Mouse (Mus musculus) neural tube, embryonic 15.5 days (tissue): ENCODE results near the gene Gm9821. TPM values are rescaled to one million over a fixed set of nuclear protein-coding genes. Genes with fewer than 3 reads are reported as not detected.

Experiments used
- ATAC-seq: fragments of 200-750 bp; cut with Nextera tagmentation; 2 replicates; pipeline ENCODE4 v1.8.0; 2017; ENCODE audit warnings: mild to moderate bottlenecking, moderate TSS enrichment, moderate library complexity; ENCODE audit not compliant: low FRiP score
- H3K27ac ChIP-seq: fragments of 300-500 bp; sonication (generic); replicated peaks from 2 replicates; pipeline ENCODE4 v1.5.1; 2015; ENCODE audit warnings: mild to moderate bottlenecking, inconsistent platforms
- H3K27me3 ChIP-seq: fragments of 300-500 bp; sonication (generic); replicated peaks from 2 replicates; pipeline ENCODE4 v1.6.1; 2015; ENCODE audit warnings: inconsistent platforms
- H3K36me3 ChIP-seq: fragments of 300-500 bp; sonication (generic); 2 replicates; pipeline ENCODE4 v1.6.1; 2015; ENCODE audit warnings: inconsistent platforms
- H3K4me1 ChIP-seq: fragments of 300-500 bp; sonication (generic); 2 replicates; pipeline ENCODE4 v1.6.1; 2015; ENCODE audit warnings: inconsistent platforms
- H3K4me2 ChIP-seq: fragments of 300-500 bp; sonication (generic); 2 replicates; pipeline ENCODE4 v1.6.1; 2015; ENCODE audit warnings: inconsistent platforms, mild to moderate bottlenecking, moderate library complexity
- H3K4me3 ChIP-seq: fragments of 300-500 bp; sonication (generic); replicated peaks from 2 replicates; pipeline ENCODE4 v1.5.1; 2015; ENCODE audit warnings: mild to moderate bottlenecking, inconsistent platforms
- H3K9ac ChIP-seq: fragments of 300-500 bp; sonication (generic); replicated peaks from 2 replicates; pipeline ENCODE4 v1.6.1; 2015; ENCODE audit warnings: mild to moderate bottlenecking, inconsistent platforms
- H3K9me3 ChIP-seq: fragments of 300-500 bp; sonication (generic); replicated peaks from 2 replicates; pipeline ENCODE4 v1.6.1; 2016; ENCODE audit warnings: inconsistent platforms
- WGBS: fragments of 180-500 bp; shearing (Covaris S2); methylation state at CpG from one replicate; pipeline ENCODE4 v1.1.7; 2015; ENCODE audit warnings: mixed read lengths; 5-methylcytosine and 5-hydroxymethylcytosine counted together
- polyA plus RNA-seq: library from polyadenylated mRNA; unstranded; fragments of >200 nt; fragmentation: Nextera tagmentation; extraction: Ambion mirVana; gene quantifications from 2 replicates; pipeline ENCODE4 v1.2.1, GENCODE M21; 2015

Gene Gm9821
- polyA plus RNA-seq, 1 experiment from 2014 or later = 0.24 TPM

DNA sequence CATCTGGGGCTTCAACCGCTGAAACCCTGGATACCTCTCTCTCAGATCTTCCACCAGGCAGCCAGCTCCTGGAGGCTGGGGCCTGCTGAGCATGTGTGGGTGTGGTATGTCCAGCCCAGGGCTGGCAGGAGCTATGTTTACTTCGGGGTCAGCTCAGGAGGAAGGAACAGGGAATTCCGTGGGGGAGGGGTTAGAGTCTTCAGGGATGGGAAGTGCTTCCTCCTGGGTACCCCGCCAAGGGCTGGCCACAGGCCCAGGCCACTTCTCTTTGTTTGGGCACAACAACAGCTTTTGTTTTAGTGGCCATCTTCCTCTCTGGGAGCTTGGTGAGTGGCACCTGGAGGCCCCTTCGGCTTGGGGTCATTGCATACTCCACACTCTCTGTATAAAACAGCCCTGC is 8.3 kb downstream of the Gm9821 start:
- H3K4me3 ChIP-seq = no peak overlapping the region
- H3K9me3 ChIP-seq = no peaks in the 10 kb centered on the region
- peaks cover 54% of the 10 kb centered on the region for H3K4me1 ChIP-seq
- H3K9ac ChIP-seq = no peak overlapping the region
- H3K4me2 ChIP-seq = no peak overlapping the region
- H3K36me3 ChIP-seq = no peaks in the 10 kb centered on the region
- WGBS = 22% methylated on average over 5 of the region's 5 CpGs
- peak overlapping the region; percentile 45; the same call in 1 of the 2 replicates for H3K27ac ChIP-seq
- H3K27me3 ChIP-seq = no peaks in the 10 kb centered on the region
- no peak; the same call in 1 of the 2 replicates for ATAC-seq

DNA sequence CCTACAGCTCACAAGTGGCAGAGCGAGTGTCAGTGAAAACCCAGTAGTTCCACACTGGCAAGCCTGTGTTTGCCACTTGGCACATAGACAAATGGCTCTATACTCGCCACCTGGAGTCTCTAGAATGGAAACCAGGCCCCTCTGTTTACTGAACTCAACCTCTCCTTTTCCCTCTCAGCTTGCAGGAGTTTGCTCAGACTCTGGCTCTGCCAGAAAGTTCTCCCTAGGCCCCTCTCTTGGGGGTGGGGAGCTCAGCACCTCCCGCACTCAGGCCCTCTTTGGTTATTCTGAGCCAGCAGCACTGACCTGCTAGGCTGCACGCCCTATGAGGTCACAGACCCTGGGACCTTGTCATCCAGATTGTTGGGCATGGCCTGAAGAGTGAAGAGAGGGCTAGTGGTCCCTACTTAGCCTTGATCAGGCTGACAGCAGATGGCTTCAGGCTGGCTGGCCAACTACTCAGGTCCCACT is 9.7 kb downstream of the Gm9821 start:
- Histone ChIP-seq H3K4me2 (no peak overlapping the region), H3K9ac (no peak overlapping the region), H3K27me3 (no peaks in the 10 kb centered on the region), H3K36me3 (no peaks in the 10 kb centered on the region), H3K27ac (no peak overlapping the region), H3K4me3 (no peak overlapping the region), H3K4me1 (peaks cover 54% of the 10 kb centered on the region), H3K9me3 (no peaks in the 10 kb centered on the region)
- no peak for ATAC-seq
- 74% methylated on average over 4 of the region's 4 CpGs for WGBS

DNA sequence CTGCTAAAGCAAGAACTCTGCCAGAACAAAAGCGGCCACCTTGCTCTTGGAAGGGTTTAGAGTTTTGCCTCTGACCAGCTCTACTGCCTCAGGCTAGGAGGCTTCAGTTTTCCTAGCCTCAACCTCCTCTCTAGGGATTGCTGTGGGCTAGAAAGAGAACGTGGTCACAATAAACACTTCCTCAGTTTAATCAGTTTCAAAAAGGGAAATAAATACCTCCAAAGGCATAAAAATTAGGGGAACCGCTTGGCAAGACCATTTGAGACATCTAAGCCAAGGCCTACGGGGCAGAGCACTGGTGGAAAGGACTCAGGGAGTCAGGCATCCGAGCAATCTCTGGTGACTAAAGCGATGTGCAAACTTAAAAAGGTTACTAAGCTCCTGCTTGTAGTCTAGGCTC is 10.4 kb downstream of the Gm9821 start:
- Histone ChIP-seq H3K4me3 (no peak overlapping the region), H3K27ac (no peak overlapping the region), H3K4me1 (peaks cover 51% of the 10 kb centered on the region), H3K27me3 (no peaks in the 10 kb centered on the region), H3K9ac (no peak overlapping the region), H3K36me3 (no peaks in the 10 kb centered on the region), H3K4me2 (no peak overlapping the region), H3K9me3 (no peaks in the 10 kb centered on the region)
- ATAC-seq = no peak
- WGBS = 82% methylated on average over 6 of the region's 6 CpGs

DNA sequence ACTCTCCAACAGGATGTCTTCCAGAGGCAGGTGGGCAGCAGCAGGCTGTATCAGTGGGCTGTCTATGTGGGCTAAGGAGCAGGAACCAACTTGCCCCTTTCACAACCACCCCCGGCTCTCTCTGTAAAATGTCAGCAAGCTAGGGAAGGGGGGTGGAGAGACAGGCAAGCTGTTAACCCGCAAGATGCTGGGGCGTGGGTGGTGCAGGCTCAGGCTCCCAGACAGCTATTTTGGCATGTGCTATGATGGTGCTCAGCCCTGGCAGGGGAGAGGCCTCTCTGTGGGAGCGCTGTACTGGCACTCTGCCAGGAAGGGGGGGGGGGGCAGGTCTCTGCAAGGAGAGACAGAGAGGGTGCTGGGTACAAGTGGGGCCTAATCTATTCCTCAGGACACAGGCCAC is 11.6 kb downstream of the Gm9821 start:
- Histone ChIP-seq H3K36me3 (no peaks in the 10 kb centered on the region), H3K4me1 (peaks cover 63% of the 10 kb centered on the region), H3K27ac (0 out of 2 replicates have a peak overlapping the region, but pooled peaks have one; percentile 13), H3K4me3 (no peak overlapping the region), H3K4me2 (no peak overlapping the region), H3K9ac (no peak overlapping the region), H3K27me3 (no peaks in the 10 kb centered on the region), H3K9me3 (no peaks in the 10 kb centered on the region)
- ATAC-seq = no peak
- WGBS = 33% methylated on average over 4 of the region's 4 CpGs

DNA sequence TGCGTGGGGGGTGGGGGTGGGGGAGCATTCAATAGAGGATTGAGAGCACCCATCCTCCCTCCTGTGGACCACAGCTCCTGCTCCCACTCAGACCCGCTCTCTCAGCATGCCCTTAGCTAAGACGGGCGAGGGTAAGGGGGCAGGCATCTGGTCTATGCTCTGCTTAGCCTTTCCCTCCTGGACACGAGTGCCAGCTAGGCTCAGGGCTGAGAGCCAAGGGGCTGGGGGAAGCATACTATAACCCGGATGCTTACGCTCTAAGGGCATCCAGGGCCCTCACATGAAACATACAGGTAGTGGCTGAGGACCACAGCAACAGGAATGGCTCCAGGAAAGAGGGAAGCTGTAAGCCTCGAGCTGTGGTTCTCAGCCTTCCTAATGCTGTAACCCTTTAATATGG is 12.5 kb downstream of the Gm9821 start:
- Histone ChIP-seq H3K4me1 (peaks cover 72% of the 10 kb centered on the region), H3K36me3 (no peaks in the 10 kb centered on the region), H3K4me2 (no peak overlapping the region), H3K9ac (no peak overlapping the region), H3K9me3 (no peaks in the 10 kb centered on the region), H3K27ac (no peak overlapping the region), H3K27me3 (no peaks in the 10 kb centered on the region), H3K4me3 (no peak overlapping the region)
- no peak for ATAC-seq
- WGBS = 83% methylated on average over 8 of the region's 8 CpGs

DNA sequence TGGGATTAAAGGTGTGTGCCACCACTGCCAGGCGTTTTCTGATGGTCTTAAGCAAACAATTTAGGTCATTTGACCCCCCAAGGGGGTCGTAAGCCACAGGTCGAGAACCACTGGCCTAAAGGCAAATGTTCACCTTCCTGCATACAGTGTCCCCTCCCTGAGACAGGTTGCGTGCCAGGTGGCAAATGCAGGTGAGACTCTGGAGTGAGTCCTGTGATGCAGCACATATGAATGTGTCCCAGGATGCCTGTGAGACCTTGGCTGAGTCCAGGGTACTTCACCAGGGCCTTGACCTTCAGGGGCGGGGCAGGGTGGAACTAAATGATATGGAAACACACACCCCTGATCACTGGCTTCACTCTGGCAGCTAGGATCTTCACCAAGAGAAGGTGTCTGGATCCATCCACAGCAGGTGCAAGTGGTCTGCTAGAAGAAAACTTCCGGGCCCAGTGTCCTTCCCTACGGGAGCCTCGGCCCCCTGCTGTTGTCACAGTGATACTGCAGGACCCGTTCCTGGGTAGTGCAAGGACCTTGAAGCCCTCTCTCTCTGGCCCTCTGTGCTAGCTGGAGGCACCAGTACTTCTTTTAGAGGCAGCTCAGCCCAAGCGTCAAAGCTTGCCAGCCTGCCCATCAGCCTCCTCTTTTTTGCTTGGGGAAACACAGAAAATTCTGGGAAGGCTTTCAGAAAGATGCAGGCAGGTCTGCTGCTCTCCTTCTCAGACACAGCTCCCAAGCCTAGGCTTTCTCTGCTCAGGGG is 13.4 kb downstream of the Gm9821 start:
- no peaks in the 10 kb centered on the region for H3K36me3 ChIP-seq
- H3K4me2 ChIP-seq = no peak overlapping the region
- ATAC-seq = no peak
- WGBS = 49% methylated on average over 10 of the region's 10 CpGs
- no peak overlapping the region for H3K4me3 ChIP-seq
- no peak overlapping the region for H3K9ac ChIP-seq
- H3K27ac ChIP-seq = no peak overlapping the region
- H3K4me1 ChIP-seq = peaks cover 66% of the 10 kb centered on the region
- H3K27me3 ChIP-seq = no peaks in the 10 kb centered on the region
- H3K9me3 ChIP-seq = no peaks in the 10 kb centered on the region

DNA sequence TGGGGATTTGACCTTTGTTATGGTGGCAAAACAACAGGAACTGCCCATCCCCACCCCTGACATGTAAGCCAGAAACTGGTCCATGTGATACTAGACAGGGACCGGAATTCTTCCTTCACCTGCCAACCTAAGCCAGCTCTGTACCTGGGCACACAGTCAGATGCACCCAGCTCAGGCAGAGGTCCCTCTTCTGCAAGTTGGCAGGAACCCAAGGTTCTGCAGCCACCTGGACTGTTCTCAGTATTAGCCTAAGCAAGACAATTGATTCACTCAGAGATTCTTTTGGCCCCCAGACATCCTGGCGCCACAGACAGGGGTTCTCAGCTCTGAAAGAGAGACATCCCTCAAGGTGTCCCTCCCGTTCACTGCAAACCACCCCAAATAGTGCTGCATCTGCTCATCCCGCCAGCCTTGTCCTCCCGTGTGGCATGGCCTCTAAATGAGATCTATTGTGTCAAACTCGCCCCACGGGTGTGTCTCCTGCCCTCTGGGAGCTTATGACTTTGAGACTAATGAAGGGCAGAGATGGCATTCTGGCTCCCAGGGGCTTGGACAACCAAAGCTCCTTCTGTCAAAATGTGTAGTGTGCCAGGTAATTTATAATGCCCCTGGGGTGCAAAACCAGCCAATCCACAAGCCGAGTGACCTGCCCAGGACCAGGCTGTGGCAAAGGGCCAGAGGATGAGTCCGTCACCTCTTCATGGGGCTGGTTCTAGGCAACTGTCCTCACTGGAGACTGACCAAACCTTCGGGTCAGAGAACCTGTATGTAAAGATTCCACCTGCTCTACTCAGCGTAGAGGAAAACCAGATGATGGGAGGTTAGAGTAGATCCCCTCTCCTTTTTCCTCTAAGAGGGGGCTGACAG is 14.3 kb downstream of the Gm9821 start:
- H3K27me3 ChIP-seq = no peaks in the 10 kb centered on the region
- no peak overlapping the region for H3K27ac ChIP-seq
- peaks cover 63% of the 10 kb centered on the region for H3K4me1 ChIP-seq
- H3K36me3 ChIP-seq = no peaks in the 10 kb centered on the region
- no peaks in the 10 kb centered on the region for H3K9me3 ChIP-seq
- 55% methylated on average over 11 of the region's 11 CpGs for WGBS
- no peak for ATAC-seq
- no peak overlapping the region for H3K4me2 ChIP-seq
- no peak overlapping the region; the same call in 1 of the 2 replicates for H3K9ac ChIP-seq
- H3K4me3 ChIP-seq = no peak overlapping the region

DNA sequence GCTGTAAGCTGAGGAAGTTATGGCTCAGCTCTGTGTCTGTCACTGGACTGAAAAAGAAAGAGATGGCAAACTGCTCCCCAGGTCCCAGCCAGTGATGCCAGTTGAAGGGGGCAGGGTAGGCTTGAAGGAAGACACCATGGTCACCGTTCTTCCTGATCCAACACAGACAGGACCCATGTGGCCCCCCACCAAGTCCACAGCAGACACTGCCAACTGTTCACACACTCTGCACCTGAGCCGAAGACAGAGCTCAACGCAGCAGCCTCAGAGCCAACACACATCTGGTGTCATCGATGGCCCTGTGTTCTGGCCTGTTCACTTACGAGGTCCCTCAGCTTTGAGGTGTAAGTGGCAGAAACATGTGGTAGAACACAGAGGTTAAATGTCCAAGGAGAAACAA is 15.0 kb downstream of the Gm9821 start:
- Histone ChIP-seq H3K36me3 (no peaks in the 10 kb centered on the region), H3K9ac (no peak overlapping the region; the same call in 1 of the 2 replicates), H3K4me3 (no peak overlapping the region), H3K4me2 (no peak overlapping the region), H3K4me1 (peaks cover 58% of the 10 kb centered on the region), H3K27me3 (0 out of 2 replicates have a peak, but pooled peaks cover 4% of the 10 kb centered on the region), H3K27ac (no peak overlapping the region), H3K9me3 (no peaks in the 10 kb centered on the region)
- 81% methylated on average over 5 of the region's 5 CpGs for WGBS
- ATAC-seq = no peak

DNA sequence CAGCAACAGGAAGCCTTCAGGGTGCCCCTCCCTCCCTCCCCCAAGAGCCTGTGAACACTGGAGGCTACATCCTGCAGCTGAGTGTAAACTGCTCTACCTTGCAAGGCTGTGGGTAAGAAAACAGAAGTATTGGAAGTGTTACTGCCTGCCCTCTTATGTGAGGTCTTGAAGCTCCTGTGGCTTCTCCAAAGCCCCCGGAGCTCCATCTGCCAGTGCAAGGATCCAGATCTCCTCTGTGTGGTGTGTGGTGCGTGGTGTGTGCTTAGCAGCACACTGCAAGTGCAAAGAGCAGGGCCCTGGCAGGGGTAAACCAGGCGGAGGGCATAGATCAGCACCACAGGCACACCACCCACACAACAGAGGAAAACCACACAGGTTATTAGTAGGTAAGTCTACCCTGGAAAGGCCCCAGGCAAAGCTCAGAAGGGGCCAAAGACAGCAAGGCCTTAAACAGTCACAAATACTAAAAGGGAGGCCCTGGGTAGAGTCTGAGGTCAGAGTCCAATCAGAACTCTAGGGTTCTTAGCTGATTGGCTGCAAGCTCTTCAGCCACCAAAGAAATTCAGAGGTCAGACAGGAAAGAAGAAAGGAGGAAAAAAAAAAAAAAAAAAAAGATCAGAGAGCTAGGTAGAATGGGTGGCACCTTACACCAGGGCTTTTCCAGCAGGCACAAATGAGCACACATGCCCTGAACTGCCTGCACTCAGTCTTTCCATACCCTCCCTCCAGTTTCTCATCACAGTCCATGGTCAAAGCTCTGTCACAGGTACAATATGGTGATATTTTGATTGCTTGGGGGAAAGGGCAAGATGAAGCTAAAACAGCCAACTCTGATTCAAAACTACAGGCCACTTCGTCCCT is 16.6 kb downstream of the Gm9821 start:
- WGBS = 58% methylated on average over 4 of the region's 4 CpGs
- Histone ChIP-seq H3K36me3 (no peaks in the 10 kb centered on the region), H3K4me3 (peak overlapping the region; percentile 89), H3K4me1 (peaks cover 52% of the 10 kb centered on the region), H3K27ac (peak overlapping the region; percentile 77; the same call in 1 of the 2 replicates), H3K9me3 (no peaks in the 10 kb centered on the region), H3K27me3 (0 out of 2 replicates have a peak, but pooled peaks cover 6% of the 10 kb centered on the region), H3K9ac (peak overlapping the region; percentile 92), H3K4me2 (peak overlapping the region; percentile 86)
- no peak for ATAC-seq

DNA sequence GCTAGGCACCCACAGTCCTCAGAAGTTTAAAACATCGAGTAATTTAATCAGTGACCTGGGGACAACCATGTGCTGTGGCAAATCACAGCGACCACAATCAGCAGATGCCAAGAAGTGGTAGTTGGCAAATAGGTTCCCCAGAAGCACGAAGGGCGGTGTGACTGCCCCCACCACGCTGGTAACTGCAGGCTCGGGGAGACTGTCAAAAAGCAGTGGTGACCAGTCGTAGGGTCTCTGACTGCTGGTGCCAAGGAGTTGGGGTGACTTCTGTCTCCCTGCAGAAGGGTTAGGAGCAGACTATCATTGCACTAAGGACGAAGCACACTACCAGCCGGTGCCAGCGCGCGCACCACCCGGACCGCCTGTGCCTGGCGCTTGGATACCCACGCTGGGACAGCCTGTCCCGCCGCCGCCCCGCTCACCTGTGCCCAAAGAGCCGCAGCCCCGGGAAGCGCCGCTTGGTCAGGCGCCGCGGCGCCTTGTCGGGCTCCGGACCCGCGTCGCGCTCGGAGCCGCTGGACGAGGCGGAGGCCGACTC is 17.4 kb downstream of the Gm9821 start:
- Histone ChIP-seq H3K4me3 (peak overlapping the region; percentile 89), H3K9me3 (no peaks in the 10 kb centered on the region), H3K4me1 (peaks cover 44% of the 10 kb centered on the region), H3K27me3 (0 out of 2 replicates have a peak, but pooled peaks cover 6% of the 10 kb centered on the region), H3K27ac (peak overlapping the region; percentile 77), H3K4me2 (peak overlapping the region; percentile 86), H3K9ac (peak overlapping the region; percentile 92), H3K36me3 (no peaks in the 10 kb centered on the region)
- WGBS = 0% methylated on average over 23 of the region's 39 CpGs
- peak; percentile 59 for ATAC-seq
